Mouse (Mus musculus): ENCODE measurements at regions not wholly inside any gene's neighbourhood (a gene's known extent, or its start where the extent isn't known, plus 50 kb on each side); places are given as distances from the start of the nearest gene placed in this dataset.

DNA sequence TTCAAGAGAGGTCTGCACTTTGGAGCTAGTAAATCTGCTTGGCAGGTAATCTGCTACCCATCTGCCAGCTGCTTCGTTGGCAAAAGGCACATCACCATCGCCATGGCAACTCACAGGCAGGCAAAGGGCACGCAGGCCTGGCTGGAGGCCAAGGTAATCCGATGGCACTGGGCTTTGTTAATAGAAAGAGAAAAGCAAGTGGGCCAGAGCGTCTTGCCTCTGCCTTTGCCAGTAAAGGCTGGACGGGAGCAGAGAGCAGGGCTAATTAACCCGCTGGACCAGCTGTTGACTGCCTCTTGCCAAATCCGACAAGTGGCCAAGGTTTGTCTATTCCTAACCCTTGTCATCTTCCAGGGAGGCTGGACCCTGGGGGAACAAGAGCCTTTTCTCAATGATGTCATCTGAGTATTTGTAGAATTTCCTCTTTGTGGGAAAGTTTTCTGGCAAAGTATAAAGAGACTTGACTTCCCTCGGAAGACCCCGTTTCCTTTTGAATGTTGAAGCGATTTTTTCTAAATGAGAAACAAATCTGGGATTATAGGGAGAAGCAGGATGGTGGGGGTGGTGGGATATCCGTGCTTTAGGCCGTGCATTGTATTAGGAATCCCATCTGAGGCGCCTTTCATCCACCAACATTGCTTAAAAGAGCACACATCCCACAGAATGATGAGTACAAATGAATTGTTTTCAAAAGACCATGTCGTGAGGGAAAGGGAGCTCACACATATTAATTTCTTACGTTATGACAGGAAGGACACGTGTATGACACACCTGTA is 941.7 kb downstream of the Gsdmc2 start:
- no peaks in the 10 kb centered on the region; the same call in 1 of the 2 replicates for H3K9me3 ChIP-seq (replicated peaks; ENCODE audit: insufficient read depth, low read length)
- no peaks in the 10 kb centered on the region for H3K27me3 ChIP-seq (ENCODE audit: control insufficient read depth in 1 of 2, insufficient read depth in 2 of 2, low read length in 2 of 2)
- H3K27ac ChIP-seq (ENCODE audit: control insufficient read depth, low read depth, low read length), result no peak overlapping the region
- DNase-seq (ENCODE audit: low read depth, low spot score), result no peak
- H3K36me3 ChIP-seq (ENCODE audit: control insufficient read depth in 1 of 2, insufficient read depth in 2 of 2, low read length in 2 of 2), result no peaks in the 10 kb centered on the region
- H3K9ac ChIP-seq (ENCODE audit: control insufficient read depth, low read depth, low read length, poor library complexity, severe bottlenecking), result no peak overlapping the region
- H3K79me2 ChIP-seq (ENCODE audit: control insufficient read depth, insufficient read depth, low read length, poor library complexity), result no peaks in the 10 kb centered on the region
- no peak overlapping the region for H3K4me3 ChIP-seq (ENCODE audit: control insufficient read depth in 1 of 2, insufficient read depth in 1 of 2, low read depth in 2 of 2, low read length in 2 of 2)
- TF ChIP-seq MAFK (IDR thresholded peaks at IDR 0.05; ENCODE audit: borderline replicate concordance, low read depth, low read length) (no peak), ZMIZ1 (IDR thresholded peaks at IDR 0.05; ENCODE audit: low read depth, low read length) (no peak), MEF2A (IDR thresholded peaks at IDR 0.05; ENCODE audit: extremely low read depth, insufficient replicate concordance, low read depth, low read length, poor library complexity, severe bottlenecking) (no peak), MYB (IDR thresholded peaks at IDR 0.05; ENCODE audit: low read depth, low read length) (no peak), GABPA (IDR thresholded peaks at IDR 0.05; ENCODE audit: low read depth, low read length) (no peak), UBTF (IDR thresholded peaks at IDR 0.05; ENCODE audit: borderline replicate concordance, insufficient read depth, low read depth, low read length) (no peak), TCF12 (IDR thresholded peaks at IDR 0.05; ENCODE audit: low read depth, low read length) (no peak), JUND (IDR thresholded peaks at IDR 0.05; ENCODE audit: low read depth, low read length) (no peak), TBP (IDR thresholded peaks at IDR 0.05; ENCODE audit: low read depth, low read length) (no peak), CHD1 (IDR thresholded peaks at IDR 0.05; ENCODE audit: low read depth, low read length) (no peak), POLR2AphosphoS2 (IDR thresholded peaks at IDR 0.05; ENCODE audit: low read length) (no peak), ZC3H11A (IDR thresholded peaks at IDR 0.05; ENCODE audit: low read depth, low read length) (no peak), NELFE (IDR thresholded peaks at IDR 0.05; ENCODE audit: low read depth, low read length) (no peak), SMC3 (IDR thresholded peaks at IDR 0.05; ENCODE audit: low read depth, low read length) (no peak), USF2 (IDR thresholded peaks at IDR 0.05; ENCODE audit: borderline replicate concordance in 1 of 2, insufficient read depth in 1 of 2, low read depth in 1 of 2, low read length in 2 of 2) (no peak), TAL1 (IDR thresholded peaks at IDR 0.05; ENCODE audit: low read length) (no peak), CTCF (IDR thresholded peaks at IDR 0.05 in 2 of 3, conservative IDR thresholded peaks at IDR 0.05 in 1 of 3; ENCODE audit: control insufficient read depth in 1 of 3, insufficient read depth in 1 of 3, low read depth in 2 of 3, low read length in 3 of 3, poor library complexity in 1 of 3, severe bottlenecking in 1 of 3) (no peak), ETS1 (IDR thresholded peaks at IDR 0.05; ENCODE audit: low read depth, low read length) (no peak), ZNF384 (IDR thresholded peaks at IDR 0.05; ENCODE audit: low read depth, low read length) (no peak)
- H3K4me1 ChIP-seq (ENCODE audit: control insufficient read depth in 1 of 2, insufficient read depth in 2 of 2, low read length in 2 of 2), result no peaks in the 10 kb centered on the region

DNA sequence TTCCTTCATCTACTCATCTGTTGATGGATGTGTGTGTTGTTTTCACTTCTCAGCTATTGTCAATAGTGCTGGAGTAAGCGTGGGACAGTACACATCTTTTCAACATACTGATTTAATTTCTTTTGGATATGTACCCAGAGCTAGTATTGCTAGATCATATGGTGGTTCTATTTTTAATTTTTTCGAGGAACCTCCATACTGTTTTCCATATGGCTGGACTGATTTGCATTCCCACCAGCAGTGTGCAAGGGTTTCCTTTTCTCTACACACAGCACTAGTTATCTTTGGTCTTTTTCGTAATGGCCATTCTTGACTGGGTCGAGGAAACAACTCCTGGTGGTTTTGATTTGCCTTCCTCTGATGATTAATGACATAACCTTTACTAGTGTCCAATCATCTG is 943.0 kb downstream of the Gsdmc2 start:
- Histone ChIP-seq H3K36me3 (ENCODE audit: control insufficient read depth in 1 of 2, insufficient read depth in 2 of 2, low read length in 2 of 2) (no peaks in the 10 kb centered on the region), H3K27me3 (ENCODE audit: control insufficient read depth in 1 of 2, insufficient read depth in 2 of 2, low read length in 2 of 2) (no peaks in the 10 kb centered on the region), H3K4me3 (ENCODE audit: control insufficient read depth in 1 of 2, insufficient read depth in 1 of 2, low read depth in 2 of 2, low read length in 2 of 2) (no peak overlapping the region), H3K9me3 (replicated peaks; ENCODE audit: insufficient read depth, low read length) (no peaks in the 10 kb centered on the region; the same call in 1 of the 2 replicates), H3K4me1 (ENCODE audit: control insufficient read depth in 1 of 2, insufficient read depth in 2 of 2, low read length in 2 of 2) (no peaks in the 10 kb centered on the region), H3K79me2 (ENCODE audit: control insufficient read depth, insufficient read depth, low read length, poor library complexity) (no peaks in the 10 kb centered on the region), H3K27ac (ENCODE audit: control insufficient read depth, low read depth, low read length) (no peak overlapping the region), H3K9ac (ENCODE audit: control insufficient read depth, low read depth, low read length, poor library complexity, severe bottlenecking) (no peak overlapping the region)
- no peak for TF ChIP-seq MYB (IDR thresholded peaks at IDR 0.05; ENCODE audit: low read depth, low read length)
- no peak for TF ChIP-seq TBP (IDR thresholded peaks at IDR 0.05; ENCODE audit: low read depth, low read length)
- no peak for TF ChIP-seq MEF2A (IDR thresholded peaks at IDR 0.05; ENCODE audit: extremely low read depth, insufficient replicate concordance, low read depth, low read length, poor library complexity, severe bottlenecking)
- TF ChIP-seq RAD21 (IDR thresholded peaks at IDR 0.05; ENCODE audit: low read depth, low read length), result no peak
- no peak for DNase-seq (ENCODE audit: low read depth, low spot score)
